Comparison of ENCODE assay signal across 8 mouse cellular contexts in genomic region chr2:181457831-181458230, GRCm38 (mm10). TPM values are rescaled to one million over a fixed set of nuclear protein-coding genes. Genes with fewer than 3 reads are reported as not detected.
DNase-seq lines count a peak whose midpoint lies in the region; ATAC-seq and TF ChIP-seq lines count a peak whose summit lies in the region.

No protein-coding gene starts in this region.

- TF ChIP-seq CTCF in cortical plate, adult 2 months (IDR thresholded peaks at IDR 0.05; ENCODE audit: extremely low read depth, insufficient read depth, low read length), result no peak
- no peak for TF ChIP-seq CTCF in small intestine, adult 2 months (IDR thresholded peaks at IDR 0.05; ENCODE audit: extremely low read depth, insufficient read length, insufficient replicate concordance, low read depth, low read length)

- H3K4me3 ChIP-seq in kidney, embryonic 16.5 days (ENCODE audit: low read length), result peak overlapping the region; percentile 95
- H3K4me3 ChIP-seq in cortical plate, adult 2 months (ENCODE audit: insufficient read depth, low read length), result peak overlapping the region; percentile 56; the same call in 1 of the 2 replicates
- peak overlapping the region; percentile 59 to 75 for H3K4me3 ChIP-seq in heart, embryonic 14.5 days (ENCODE audit: control insufficient read depth in 1 of 2, insufficient read depth in 1 of 2, low read depth in 1 of 2, low read length in 2 of 2)
- peak overlapping the region; percentile 78 for H3K4me3 ChIP-seq in limb, embryonic 15.5 days
- H3K4me3 ChIP-seq in small intestine, adult 2 months (ENCODE audit: low read depth, low read length), result peak overlapping the region; percentile 12; the same call in 1 of the 2 replicates

- H3K4me2 ChIP-seq in kidney, embryonic 16.5 days (replicated peaks; ENCODE audit: low read depth, low read length), result peak overlapping the region; percentile 84
- peak overlapping the region; percentile 100 for H3K4me2 ChIP-seq in heart, embryonic 14.5 days (ENCODE audit: low read length)
- H3K4me2 ChIP-seq in limb, embryonic 15.5 days, result peak overlapping the region; percentile 100

- DNase-seq in kidney, adult 18-20 months, result no peak
- no peak for DNase-seq in urinary bladder, postnatal 4 days (ENCODE audit: low spot score in 2 of 2)

- whole genome bisulfite sequencing in kidney, embryonic 16.5 days, result 1% methylated on average over 15 of the region's 15 CpGs
- 7% methylated on average over 15 of the region's 15 CpGs for WGBS in heart, embryonic 14.5 days
- WGBS in limb, embryonic 15.5 days, result 5% methylated on average over 15 of the region's 15 CpGs
- WGBS in small intestine, adult 2 months, result 6% methylated on average over 15 of the region's 15 CpGs

- peaks cover 41% of the 10 kb centered on the region for H3K4me1 ChIP-seq in kidney, embryonic 16.5 days (ENCODE audit: insufficient read depth, low read length)
- H3K4me1 ChIP-seq in cortical plate, adult 2 months (ENCODE audit: control insufficient read depth, insufficient read depth, low read length), result no peaks in the 10 kb centered on the region
- H3K4me1 ChIP-seq in heart, embryonic 14.5 days (ENCODE audit: control insufficient read depth in 2 of 2, insufficient read depth in 2 of 2, low read length in 2 of 2), result peaks cover 9 to 19% of the 10 kb centered on the region in 2 experiments; a peak in 3 of 4 replicates
- H3K4me1 ChIP-seq in limb, embryonic 15.5 days, result peaks cover 28% of the 10 kb centered on the region
- peaks cover 6% of the 10 kb centered on the region; the same call in 1 of the 2 replicates for H3K4me1 ChIP-seq in small intestine, adult 2 months (ENCODE audit: control insufficient read depth, insufficient read depth, insufficient read length, low read length)

- H3K9me3 ChIP-seq in kidney, embryonic 16.5 days (ENCODE audit: low read length), result no peaks in the 10 kb centered on the region
- H3K9me3 ChIP-seq in heart, embryonic 14.5 days (ENCODE audit: control insufficient read depth, low read length), result no peaks in the 10 kb centered on the region
- H3K9me3 ChIP-seq in limb, embryonic 15.5 days, result no peaks in the 10 kb centered on the region

- 0 out of 2 replicates have a peak overlapping the region, but pooled peaks have one; percentile 6 for H3K27ac ChIP-seq in kidney, embryonic 16.5 days (ENCODE audit: low read length)
- H3K27ac ChIP-seq in cortical plate, adult 2 months (ENCODE audit: insufficient read depth, low read length), result no peak overlapping the region
- no peak overlapping the region for H3K27ac ChIP-seq in heart, embryonic 14.5 days (replicated peaks in 1 of 2; ENCODE audit: control insufficient read depth in 1 of 2, insufficient read depth in 1 of 2, low read depth in 2 of 2, low read length in 2 of 2)
- H3K27ac ChIP-seq in limb, embryonic 15.5 days, result no peak overlapping the region
- H3K27ac ChIP-seq in small intestine, adult 2 months (ENCODE audit: insufficient read depth, low read depth, low read length), result no peak overlapping the region

- H3K27me3 ChIP-seq in kidney, embryonic 16.5 days (ENCODE audit: insufficient read depth, low read length), result no peaks in the 10 kb centered on the region; the same call in 1 of the 2 replicates
- no peaks in the 10 kb centered on the region for H3K27me3 ChIP-seq in heart, embryonic 14.5 days (ENCODE audit: control insufficient read depth, insufficient read depth, low read length)
- peaks cover 58% of the 10 kb centered on the region for H3K27me3 ChIP-seq in limb, embryonic 15.5 days
- peaks cover 41% of the 10 kb centered on the region for H3K27me3 ChIP-seq in small intestine, adult 2 months (ENCODE audit: control insufficient read depth, insufficient read depth, low read length)

- peak overlapping the region; percentile 86 for H3K9ac ChIP-seq in kidney, embryonic 16.5 days (replicated peaks; ENCODE audit: low read length)
- peak overlapping the region; percentile 85 for H3K9ac ChIP-seq in heart, embryonic 14.5 days (ENCODE audit: low read length)
- no peak overlapping the region; the same call in 1 of the 2 replicates for H3K9ac ChIP-seq in limb, embryonic 15.5 days

- TF ChIP-seq POLR2A in cortical plate, adult 2 months (IDR thresholded peaks at IDR 0.05; ENCODE audit: extremely low read depth, insufficient read depth, low read length), result no peak
- no peak for TF ChIP-seq POLR2A in small intestine, adult 2 months (IDR thresholded peaks at IDR 0.05; ENCODE audit: low read depth, low read length)

- no peaks in the 10 kb centered on the region for H3K36me3 ChIP-seq in kidney, embryonic 16.5 days (ENCODE audit: insufficient read depth, low read length)
- H3K36me3 ChIP-seq in heart, embryonic 14.5 days (ENCODE audit: control insufficient read depth, insufficient read depth, low read length), result no peaks in the 10 kb centered on the region
- no peaks in the 10 kb centered on the region for H3K36me3 ChIP-seq in limb, embryonic 15.5 days
- no peaks in the 10 kb centered on the region for H3K36me3 ChIP-seq in small intestine, adult 2 months (ENCODE audit: control insufficient read depth, insufficient read depth, low read length)

- ATAC-seq in kidney, embryonic 16.5 days (ENCODE audit: low FRiP score, low TSS enrichment), result no peak
- ATAC-seq in heart, embryonic 14.5 days (ENCODE audit: insufficient number of reproducible peaks, insufficient read depth, low FRiP score, low read depth), result no peak
- no peak for ATAC-seq in limb, embryonic 15.5 days (ENCODE audit: insufficient number of reproducible peaks, low FRiP score, low TSS enrichment, low read depth)
- no peak for ATAC-seq in frontal cortex, adult (ENCODE audit: low TSS enrichment)

RNA-seq across cellular contexts. Expression of gene Zbtb46, which starts 1.4 kb away (rescaled TPM):
- 26.2 and 30.5 TPM in 2 replicates for polyA plus RNA-seq in kidney, embryonic 16.5 days (2015; fragmentation: Nextera tagmentation; extraction: Ambion mirVana)
- polyA plus RNA-seq in cortical plate, adult 2 months (2012; rRNA removed), result 7.5 TPM in 2 replicates
- polyA plus RNA-seq in heart, embryonic 14.5 days (2014; fragmentation: Nextera tagmentation; extraction: Ambion mirVana), result 8.8 and 10.6 TPM in 2 replicates
- 4.2 and 4.8 TPM in 2 replicates for polyA plus RNA-seq in limb, embryonic 15.5 days (2015; fragmentation: Nextera tagmentation; extraction: Ambion mirVana)
- 1.5 and 1.6 TPM in 2 replicates for polyA plus RNA-seq in small intestine, adult 2 months (2012; rRNA removed)

RNA-seq across cellular contexts. Expression of gene Abhd16b, which starts 35.2 kb away (rescaled TPM):
- 0.15 and 0.20 TPM in 2 replicates for polyA plus RNA-seq in kidney, embryonic 16.5 days (2015; fragmentation: Nextera tagmentation; extraction: Ambion mirVana)
- polyA plus RNA-seq in cortical plate, adult 2 months (2012; rRNA removed), result not detected in 2 replicates
- 0.18 and 0.19 TPM in 2 replicates for polyA plus RNA-seq in heart, embryonic 14.5 days (2014; fragmentation: Nextera tagmentation; extraction: Ambion mirVana)
- polyA plus RNA-seq in limb, embryonic 15.5 days (2015; fragmentation: Nextera tagmentation; extraction: Ambion mirVana), result 0.12 and 0.13 TPM in 2 replicates
- not detected in 2 replicates for polyA plus RNA-seq in small intestine, adult 2 months (2012; rRNA removed)

RNA-seq across cellular contexts. Expression of gene Tpd52l2, which starts 39.1 kb away (rescaled TPM):
- 168 and 172 TPM in 2 replicates for polyA plus RNA-seq in kidney, embryonic 16.5 days (2015; fragmentation: Nextera tagmentation; extraction: Ambion mirVana)
- 112 and 120 TPM in 2 replicates for polyA plus RNA-seq in cortical plate, adult 2 months (2012; rRNA removed)
- polyA plus RNA-seq in heart, embryonic 14.5 days (2014; fragmentation: Nextera tagmentation; extraction: Ambion mirVana), result 128 and 139 TPM in 2 replicates
- 155 and 159 TPM in 2 replicates for polyA plus RNA-seq in limb, embryonic 15.5 days (2015; fragmentation: Nextera tagmentation; extraction: Ambion mirVana)
- 14.6 and 27.3 TPM in 2 replicates for polyA plus RNA-seq in small intestine, adult 2 months (2012; rRNA removed)

Comparison
In these comparisons a context has a peak if more than half of its experiments do, and no peak if none do; other contexts are left out.
1. H3K4me3 ChIP-seq: peak in every context shown above with its lines; median percentile 95 in kidney, embryonic 16.5 days; 78 in limb, embryonic 15.5 days; 67 in heart, embryonic 14.5 days; 56 in cortical plate, adult 2 months; 12 in small intestine, adult 2 months.